Comparison of ENCODE assay signal across 19 mouse cellular contexts in the genomic region with DNA sequence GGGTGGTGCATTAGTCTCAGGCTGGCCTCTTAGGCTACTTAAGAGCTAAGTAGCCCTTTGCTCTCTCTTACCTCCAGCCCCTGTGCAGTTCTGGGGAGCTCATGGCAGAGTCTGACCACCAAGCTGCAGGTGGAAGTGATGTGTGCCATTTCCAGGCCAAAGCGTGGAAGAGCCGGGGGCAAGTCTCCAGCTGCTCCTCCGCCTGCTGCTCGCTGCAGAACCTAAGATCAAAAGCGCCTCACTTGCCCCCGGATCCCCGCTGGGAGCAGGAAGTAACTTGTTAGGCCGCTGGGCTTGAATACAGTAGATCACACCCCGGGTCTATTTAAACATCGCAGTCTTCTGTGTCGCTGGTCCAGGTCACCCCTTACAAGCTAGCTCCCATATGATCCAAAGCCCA.
DNase-seq lines count a peak whose midpoint lies in the region; ATAC-seq lines count a peak whose summit lies in the region.
"Had no signal": no experiment of that assay in that cellular context is flagged by ENCODE, and none has a peak within 500 bp of the region (broad histone marks: within the 10 kb centered on the region; RNA-seq: fewer than 3 reads in every experiment).

No protein-coding gene starts in this region.

- no peaks in the 10 kb centered on the region for H3K36me3 ChIP-seq in embryonic facial prominence, embryonic 10.5 days (replicated peaks)
- H3K36me3 ChIP-seq: heart, embryonic 13.5 days; liver, embryonic 12.5 days; lung, embryonic 15.5 days; neural tube, embryonic 13.5 days had no signal

- peak; percentile 19 for DNase-seq in left cerebral cortex, postnatal 4 days
- DNase-seq in left cerebral cortex, adult 9 months (ENCODE audit: low spot score in 2 of 2): no peak
- peak; percentile 48 for DNase-seq in R1 (ENCODE audit: low read depth, low spot score)
- DNase-seq in embryonic facial prominence, embryonic 10.5 days (ENCODE audit: low spot score): peak; percentile 18
- peak; percentile 48 for DNase-seq in retina, embryonic 14.5 days (ENCODE audit: low spot score)
- DNase-seq in cerebellum, postnatal 25 days: no peak
- DNase-seq: adrenal gland, adult 8-10 months; cerebellum, adult 11 months; cerebellum, postnatal 36 days; heart, adult 11 months; heart, postnatal 36 days; right cerebral cortex, postnatal 4 days; thymus, postnatal 36 days had no signal

- no peak overlapping the region for H3K27ac ChIP-seq in embryonic facial prominence, embryonic 10.5 days (replicated peaks)
- H3K27ac ChIP-seq: heart, embryonic 13.5 days; liver, embryonic 12.5 days; lung, embryonic 15.5 days; neural tube, embryonic 13.5 days had no signal

- intact Hi-C loops in left cerebral cortex, postnatal 4 days (cut with DNase I): no loop called here

- ATAC-seq in activated CD4-positive, CD25-positive, alpha-beta regulatory T cell, adult 4 months: no peak
- ATAC-seq: forebrain, embryonic 14.5 days; liver, embryonic 12.5 days had no signal

- H3K4me3 ChIP-seq in embryonic facial prominence, embryonic 10.5 days: no peak overlapping the region
- H3K4me3 ChIP-seq: heart, embryonic 13.5 days; liver, embryonic 12.5 days; lung, embryonic 15.5 days; neural tube, embryonic 13.5 days had no signal

- 21% methylated on average over 11 of the region's 11 CpGs for WGBS in embryonic facial prominence, embryonic 10.5 days

- no peaks in the 10 kb centered on the region; the same call in 1 of the 2 replicates for H3K27me3 ChIP-seq in embryonic facial prominence, embryonic 10.5 days (replicated peaks; ENCODE audit: low read depth, poor library complexity, severe bottlenecking)
- H3K27me3 ChIP-seq: liver, embryonic 12.5 days; neural tube, embryonic 13.5 days had no signal

- H3K9me3 ChIP-seq in embryonic facial prominence, embryonic 10.5 days: no peaks in the 10 kb centered on the region
- H3K9me3 ChIP-seq: heart, embryonic 13.5 days; liver, embryonic 12.5 days; lung, embryonic 15.5 days; neural tube, embryonic 13.5 days had no signal

- peaks cover 5% of the 10 kb centered on the region for H3K4me1 ChIP-seq in embryonic facial prominence, embryonic 10.5 days
- H3K4me1 ChIP-seq: liver, embryonic 12.5 days had no signal

Comparison
In these comparisons a context has a peak if more than half of its experiments do, and no peak if none do; other contexts are left out.
1. DNase-seq: peak in left cerebral cortex, postnatal 4 days (single experiment), R1 (single experiment), embryonic facial prominence, embryonic 10.5 days (single experiment) and retina, embryonic 14.5 days (single experiment); none in left cerebral cortex, adult 9 months (0 of 2) and cerebellum, postnatal 25 days (0 of 2).